Mouse (Mus musculus) heart, embryonic 13.5 days (tissue): ENCODE measurements at regions not wholly inside any gene's neighbourhood (a gene's known extent, or its start where the extent isn't known, plus 50 kb on each side); places are given as distances from the start of the nearest gene placed in this dataset.

Experiments used
- ATAC-seq: fragments of 200-750 bp; cut with Nextera tagmentation; 2 replicates; pipeline ENCODE4 v1.8.0; 2017; ENCODE audit warnings: moderate TSS enrichment; ENCODE audit not compliant: insufficient number of reproducible peaks, low FRiP score, low TSS enrichment; ENCODE audit errors: extremely low read depth
- H3K27ac ChIP-seq: fragments of 300-500 bp; sonication (generic); replicated peaks from 2 replicates; pipeline ENCODE4 v1.5.1; 2015; ENCODE audit warnings: moderate library complexity, mild to moderate bottlenecking, inconsistent platforms
- H3K27me3 ChIP-seq: fragments of 300-500 bp; sonication (generic); replicated peaks from 2 replicates; pipeline ENCODE4 v1.6.1; 2015; ENCODE audit warnings: mild to moderate bottlenecking, inconsistent platforms
- H3K36me3 ChIP-seq: fragments of 300-500 bp; sonication (generic); 2 replicates; pipeline ENCODE4 v1.6.1; 2015; ENCODE audit warnings: mild to moderate bottlenecking, inconsistent platforms
- H3K4me1 ChIP-seq: fragments of 300-500 bp; sonication (generic); 2 replicates; pipeline ENCODE4 v1.6.1; 2015; ENCODE audit warnings: inconsistent platforms
- H3K4me2 ChIP-seq: fragments of 300-500 bp; sonication (generic); 2 replicates; pipeline ENCODE4 v1.6.1; 2015; ENCODE audit warnings: inconsistent platforms, mild to moderate bottlenecking, moderate library complexity
- H3K4me3 ChIP-seq: fragments of 300-500 bp; sonication (generic); 2 replicates; pipeline ENCODE4 v1.5.1; 2015; ENCODE audit warnings: moderate library complexity, mild to moderate bottlenecking, inconsistent platforms
- H3K9ac ChIP-seq: fragments of 300-500 bp; sonication (generic); 2 replicates; pipeline ENCODE4 v1.6.1; 2015; ENCODE audit warnings: inconsistent platforms, mild to moderate bottlenecking, moderate library complexity
- H3K9me3 ChIP-seq: fragments of 300-500 bp; sonication (generic); 2 replicates; pipeline ENCODE4 v1.6.1; 2016; ENCODE audit warnings: inconsistent platforms
- WGBS: fragments of 180-500 bp; shearing (Covaris S2); methylation state at CpG from one replicate; pipeline ENCODE4 v1.1.7; 2015; ENCODE audit warnings: mixed read lengths; 5-methylcytosine and 5-hydroxymethylcytosine counted together

DNA sequence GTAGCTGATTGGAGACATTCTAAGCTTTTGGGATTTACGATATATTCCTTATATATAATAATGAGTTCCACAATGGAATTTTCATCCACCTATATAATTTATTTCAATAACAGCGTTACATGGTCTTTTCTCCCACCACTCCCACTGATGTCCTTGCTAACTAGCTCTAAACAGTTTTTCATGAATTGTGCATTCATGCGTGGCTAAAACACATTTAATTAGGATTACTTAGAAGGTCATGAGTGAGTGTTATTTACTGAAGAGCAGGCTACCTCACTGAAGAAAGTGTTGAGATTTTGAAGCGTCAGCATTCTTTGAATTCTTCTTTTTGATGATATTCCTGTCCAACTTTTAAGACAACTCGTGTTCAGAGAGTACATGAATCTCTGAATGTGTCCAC is 245.1 kb upstream of the Kcnj16 start:
- H3K4me1 ChIP-seq = no peaks in the 10 kb centered on the region
- WGBS = 67% methylated on average over 5 of the region's 5 CpGs
- H3K27me3 ChIP-seq = no peaks in the 10 kb centered on the region
- H3K36me3 ChIP-seq = no peaks in the 10 kb centered on the region
- no peak overlapping the region for H3K27ac ChIP-seq
- no peak overlapping the region for H3K9ac ChIP-seq
- no peak overlapping the region for H3K4me3 ChIP-seq
- no peak for ATAC-seq
- no peak overlapping the region for H3K4me2 ChIP-seq
- no peaks in the 10 kb centered on the region for H3K9me3 ChIP-seq

DNA sequence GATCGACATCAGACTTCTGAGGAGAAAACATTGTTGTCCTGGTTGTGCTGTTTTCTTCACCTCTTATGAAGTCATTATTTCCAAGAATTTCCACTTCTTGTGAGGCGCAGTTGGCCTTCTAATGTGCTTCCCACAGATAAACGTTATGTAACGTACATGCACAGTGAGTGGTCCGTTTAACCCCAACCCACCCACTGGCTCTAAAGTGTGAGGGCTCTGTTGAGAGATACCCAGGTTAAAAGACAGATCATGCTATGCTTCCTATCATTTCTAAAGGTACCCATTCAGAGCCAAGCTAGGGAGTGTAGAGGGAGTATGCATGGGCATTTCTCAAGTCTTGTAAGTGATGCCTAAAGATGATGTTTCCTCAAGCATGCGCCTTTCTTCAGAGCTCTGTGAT is 243.9 kb upstream of the Kcnj16 start:
- Histone ChIP-seq H3K27me3 (no peaks in the 10 kb centered on the region), H3K27ac (no peak overlapping the region), H3K9ac (no peak overlapping the region), H3K4me2 (no peak overlapping the region), H3K4me3 (no peak overlapping the region), H3K9me3 (no peaks in the 10 kb centered on the region), H3K36me3 (no peaks in the 10 kb centered on the region), H3K4me1 (no peaks in the 10 kb centered on the region)
- WGBS = 78% methylated on average over 6 of the region's 6 CpGs
- no peak for ATAC-seq

DNA sequence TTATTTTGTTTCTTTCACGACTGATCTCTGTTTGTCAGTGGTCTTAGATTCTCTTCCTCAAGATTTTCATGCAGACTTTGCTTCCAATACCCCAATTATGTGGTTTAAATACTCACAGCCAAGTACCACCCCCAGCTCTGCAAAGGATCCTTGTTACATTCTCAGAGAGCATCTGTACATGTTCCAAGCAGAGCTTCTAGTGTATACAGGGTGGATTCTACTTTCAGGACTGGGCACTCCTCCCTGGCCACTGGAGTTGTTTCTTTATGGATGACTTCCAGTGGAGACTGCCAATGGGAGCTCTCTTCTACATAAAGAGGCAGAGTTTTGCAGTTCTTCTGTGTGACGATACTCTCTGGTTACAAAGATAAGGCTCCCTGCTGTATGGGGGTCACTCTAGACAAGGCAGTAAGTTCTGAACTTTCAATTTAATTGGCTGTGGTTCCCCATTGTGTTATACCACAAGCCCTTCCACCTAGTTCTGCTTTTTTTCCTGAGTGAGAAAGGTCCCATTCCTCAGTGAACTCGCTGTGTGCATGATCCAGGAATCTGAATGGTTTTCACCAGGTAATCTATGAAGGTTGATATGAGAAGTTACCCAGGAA is 240.4 kb upstream of the Kcnj16 start:
- H3K4me3 ChIP-seq = no peak overlapping the region
- no peak overlapping the region for H3K27ac ChIP-seq
- ATAC-seq = no peak

DNA sequence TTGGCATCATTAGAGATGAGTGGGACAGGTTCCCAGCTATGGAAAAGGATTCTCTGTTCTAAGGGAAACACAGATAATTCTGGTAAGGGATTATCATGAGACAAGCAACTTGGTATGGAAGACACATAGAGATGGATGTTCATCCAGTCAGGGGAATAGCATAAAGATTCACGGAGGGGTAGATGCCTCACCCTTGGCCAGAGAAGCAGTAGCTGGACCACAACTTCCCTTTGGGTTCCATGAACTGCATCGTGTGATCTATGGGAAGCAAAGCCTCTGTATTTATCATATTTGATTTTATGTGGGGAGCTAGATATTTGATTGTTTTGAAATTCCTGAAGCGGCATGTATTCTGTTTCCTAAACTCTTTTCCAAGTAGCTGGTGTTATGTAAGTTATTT is 236.3 kb upstream of the Kcnj16 start:
- Histone ChIP-seq H3K27me3 (no peaks in the 10 kb centered on the region), H3K27ac (no peak overlapping the region), H3K36me3 (no peaks in the 10 kb centered on the region), H3K9ac (no peak overlapping the region), H3K9me3 (no peaks in the 10 kb centered on the region), H3K4me3 (no peak overlapping the region), H3K4me1 (no peaks in the 10 kb centered on the region), H3K4me2 (no peak overlapping the region)
- 75% methylated on average over 3 of the region's 3 CpGs for WGBS
- no peak for ATAC-seq

More for the DNA sequence above, 240.4 kb upstream of the Kcnj16 start:
- Histone ChIP-seq H3K9me3 (no peaks in the 10 kb centered on the region), H3K4me1 (no peaks in the 10 kb centered on the region), H3K36me3 (no peaks in the 10 kb centered on the region), H3K9ac (no peak overlapping the region), H3K27me3 (no peaks in the 10 kb centered on the region), H3K4me2 (no peak overlapping the region)
- WGBS = 58% methylated on average over 3 of the region's 3 CpGs

DNA sequence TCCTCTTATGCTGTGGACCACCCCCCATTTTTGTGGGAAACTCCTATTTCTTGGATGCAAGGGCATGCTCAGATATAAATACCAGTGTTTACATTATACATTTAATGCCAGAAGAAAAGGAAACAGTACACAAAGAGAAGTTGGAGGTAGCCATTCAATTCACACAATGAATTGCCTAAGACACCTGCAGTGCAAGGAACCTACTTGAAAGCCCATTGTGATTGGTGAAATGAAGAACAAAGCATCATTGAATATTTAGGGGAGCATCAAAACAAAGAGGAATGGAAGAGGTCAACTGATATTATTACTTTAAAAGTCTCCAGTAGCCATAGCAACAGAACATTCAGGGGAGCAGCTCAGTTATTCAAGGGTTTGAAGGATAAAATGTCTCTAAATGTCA is 193.7 kb upstream of the Kcnj16 start:
- Histone ChIP-seq H3K36me3 (no peaks in the 10 kb centered on the region), H3K9me3 (no peaks in the 10 kb centered on the region), H3K4me1 (no peaks in the 10 kb centered on the region), H3K27ac (no peak overlapping the region), H3K4me2 (no peak overlapping the region), H3K9ac (no peak overlapping the region), H3K4me3 (no peak overlapping the region), H3K27me3 (no peaks in the 10 kb centered on the region)
- no peak for ATAC-seq

DNA sequence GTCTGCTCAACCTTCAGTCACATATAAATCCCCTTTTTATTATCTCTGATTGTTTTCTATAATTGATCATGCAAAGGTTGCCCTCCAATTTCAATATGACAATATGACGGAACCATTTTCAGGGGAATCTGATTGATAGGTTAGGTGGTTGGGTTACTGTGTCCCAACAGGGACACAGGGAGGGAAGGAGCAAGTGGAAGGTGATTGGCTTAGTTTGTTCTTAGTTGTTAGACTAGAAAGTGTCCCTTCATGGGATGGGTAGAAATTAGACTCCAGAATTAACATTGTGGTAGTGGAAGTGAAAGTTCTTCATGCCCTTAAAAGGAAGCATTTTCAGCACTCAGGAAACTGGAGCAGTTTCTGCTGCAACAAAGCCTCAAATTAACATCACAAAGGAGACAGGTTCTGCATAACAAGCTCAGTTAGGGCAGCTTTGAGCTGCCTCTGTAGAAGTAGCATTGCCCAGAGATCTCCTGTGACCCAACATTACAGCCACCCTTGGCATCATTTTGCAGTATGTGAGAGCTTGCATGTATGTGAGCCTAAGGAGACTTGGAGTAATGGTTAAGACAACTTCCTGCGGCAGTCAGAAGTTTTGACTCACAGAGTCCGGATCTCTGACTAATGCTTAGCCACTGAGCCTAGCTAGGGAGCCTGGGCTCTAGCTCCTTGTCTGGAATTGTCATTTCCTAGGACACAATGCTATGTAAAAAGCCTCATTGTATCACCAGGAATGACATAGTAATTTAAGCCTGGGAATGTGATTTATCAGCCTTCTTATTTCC is 186.1 kb upstream of the Kcnj16 start:
- no peak overlapping the region for H3K4me3 ChIP-seq
- no peak overlapping the region for H3K4me2 ChIP-seq
- no peak overlapping the region for H3K9ac ChIP-seq
- no peaks in the 10 kb centered on the region for H3K4me1 ChIP-seq
- H3K36me3 ChIP-seq = no peaks in the 10 kb centered on the region
- no peak for ATAC-seq
- H3K9me3 ChIP-seq = peaks cover 10% of the 10 kb centered on the region; the same call in 1 of the 2 replicates
- H3K27ac ChIP-seq = 0 out of 2 replicates have a peak overlapping the region, but pooled peaks have one; percentile 12
- no peaks in the 10 kb centered on the region for H3K27me3 ChIP-seq
- 59% methylated on average over 3 of the region's 3 CpGs for WGBS

DNA sequence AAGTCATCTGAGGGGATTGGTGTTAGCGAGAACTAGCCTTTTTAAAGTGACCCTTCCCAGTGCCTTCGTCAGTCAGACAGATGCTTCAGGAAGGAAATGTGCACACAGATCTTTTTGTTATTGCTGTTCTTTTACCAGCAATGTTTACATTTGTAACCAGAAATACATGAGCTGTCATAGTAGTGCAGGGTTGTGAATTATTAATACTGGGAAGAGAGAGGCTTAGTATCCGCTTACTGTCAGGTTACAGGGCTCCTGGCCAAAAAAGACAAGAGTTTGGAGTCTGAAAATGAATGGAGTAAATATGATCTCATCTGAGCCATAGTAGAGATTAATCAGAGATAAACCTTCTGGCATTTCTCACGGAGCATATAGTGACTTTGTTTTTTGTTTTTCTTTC is 178.3 kb upstream of the Kcnj16 start:
- Histone ChIP-seq H3K9me3 (peaks cover 7% of the 10 kb centered on the region; the same call in 1 of the 2 replicates), H3K4me2 (no peak overlapping the region), H3K4me1 (no peaks in the 10 kb centered on the region), H3K27me3 (no peaks in the 10 kb centered on the region), H3K4me3 (no peak overlapping the region), H3K36me3 (no peaks in the 10 kb centered on the region), H3K9ac (no peak overlapping the region), H3K27ac (no peak overlapping the region)
- 55% methylated on average over 4 of the region's 4 CpGs for WGBS
- ATAC-seq = no peak

DNA sequence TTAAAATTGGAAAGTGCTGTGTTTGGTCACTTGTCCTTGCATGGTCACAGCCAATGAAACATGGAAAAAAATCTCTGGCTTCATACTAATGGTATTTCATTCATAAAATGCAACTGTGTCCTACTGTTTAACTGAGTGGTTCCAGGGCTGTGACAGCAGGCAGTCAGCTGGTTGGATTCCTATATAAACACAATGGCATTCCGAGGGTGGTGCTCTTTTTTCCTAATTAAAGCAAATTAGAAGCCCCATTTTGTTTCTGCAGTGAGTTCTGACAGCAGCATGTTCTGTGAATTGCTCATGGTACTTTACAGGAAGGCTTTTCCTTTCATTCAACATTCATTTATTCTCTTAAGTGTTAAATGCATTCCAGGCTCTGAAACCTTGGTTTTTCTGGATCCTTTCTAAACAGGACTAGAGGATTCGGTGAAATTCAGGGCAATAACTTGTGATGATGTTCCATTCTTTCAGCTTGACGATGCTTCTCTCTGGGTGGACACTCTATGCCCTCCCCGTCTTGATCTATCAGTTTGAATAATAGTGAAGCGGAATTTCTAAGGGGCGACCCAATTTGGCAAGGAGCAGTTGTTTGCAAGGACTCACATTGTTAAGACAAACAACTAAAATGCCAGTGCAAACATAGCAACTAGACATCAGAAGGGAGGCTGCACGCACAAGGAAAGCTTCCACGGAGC is 167.8 kb upstream of the Kcnj16 start:
- Histone ChIP-seq H3K9ac (no peak overlapping the region), H3K4me1 (no peaks in the 10 kb centered on the region), H3K4me2 (no peak overlapping the region), H3K27me3 (no peaks in the 10 kb centered on the region), H3K36me3 (no peaks in the 10 kb centered on the region), H3K4me3 (no peak overlapping the region), H3K9me3 (no peaks in the 10 kb centered on the region), H3K27ac (no peak overlapping the region)
- ATAC-seq = no peak
- WGBS = 70% methylated on average over 8 of the region's 8 CpGs

DNA sequence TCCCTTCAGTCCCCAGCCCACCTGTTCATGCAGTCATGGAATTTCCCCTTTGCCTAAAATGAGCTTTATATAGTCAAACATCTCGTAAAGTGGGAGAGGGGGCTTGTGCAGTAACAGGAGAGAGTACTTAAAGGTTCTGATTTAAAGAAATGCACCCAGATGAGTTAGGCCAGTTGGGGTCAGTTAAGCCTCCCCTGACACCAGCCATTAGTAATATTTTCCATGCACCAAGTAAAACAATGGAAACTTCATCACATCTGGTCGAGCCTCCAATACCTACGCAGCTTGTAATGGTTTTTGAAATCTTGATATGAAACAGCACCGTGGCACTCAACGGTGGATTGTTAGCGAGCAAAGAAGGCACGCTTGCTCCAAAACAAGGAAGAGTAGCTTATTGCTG is 165.8 kb upstream of the Kcnj16 start:
- Histone ChIP-seq H3K9me3 (no peaks in the 10 kb centered on the region), H3K4me1 (no peaks in the 10 kb centered on the region), H3K27ac (no peak overlapping the region), H3K4me2 (no peak overlapping the region), H3K27me3 (no peaks in the 10 kb centered on the region), H3K36me3 (no peaks in the 10 kb centered on the region), H3K4me3 (no peak overlapping the region), H3K9ac (no peak overlapping the region)
- ATAC-seq = no peak
- 66% methylated on average over 7 of the region's 7 CpGs for WGBS

DNA sequence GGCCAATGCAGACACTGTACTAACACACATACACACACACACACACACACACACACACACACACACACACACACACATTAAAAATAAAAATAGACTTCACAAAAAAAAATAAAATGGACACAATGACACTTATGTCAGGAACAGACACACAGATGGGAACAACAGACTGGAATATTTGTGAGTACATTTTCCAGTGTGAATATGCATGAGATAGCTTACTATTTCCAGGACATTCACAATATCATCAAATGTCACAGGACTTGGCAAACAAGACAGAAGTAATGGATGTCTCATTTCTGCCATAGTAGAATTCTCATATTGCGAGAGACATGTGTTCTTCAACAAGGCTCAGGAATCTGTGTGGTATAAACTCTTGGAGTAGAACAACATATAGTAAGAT is 163.8 kb upstream of the Kcnj16 start:
- Histone ChIP-seq H3K27ac (no peak overlapping the region), H3K4me2 (no peak overlapping the region), H3K4me1 (no peaks in the 10 kb centered on the region), H3K36me3 (no peaks in the 10 kb centered on the region), H3K9me3 (no peaks in the 10 kb centered on the region), H3K27me3 (no peaks in the 10 kb centered on the region), H3K4me3 (no peak overlapping the region), H3K9ac (no peak overlapping the region)
- no peak for ATAC-seq
- 82% methylated on average over 1 of the region's 1 CpGs for WGBS

DNA sequence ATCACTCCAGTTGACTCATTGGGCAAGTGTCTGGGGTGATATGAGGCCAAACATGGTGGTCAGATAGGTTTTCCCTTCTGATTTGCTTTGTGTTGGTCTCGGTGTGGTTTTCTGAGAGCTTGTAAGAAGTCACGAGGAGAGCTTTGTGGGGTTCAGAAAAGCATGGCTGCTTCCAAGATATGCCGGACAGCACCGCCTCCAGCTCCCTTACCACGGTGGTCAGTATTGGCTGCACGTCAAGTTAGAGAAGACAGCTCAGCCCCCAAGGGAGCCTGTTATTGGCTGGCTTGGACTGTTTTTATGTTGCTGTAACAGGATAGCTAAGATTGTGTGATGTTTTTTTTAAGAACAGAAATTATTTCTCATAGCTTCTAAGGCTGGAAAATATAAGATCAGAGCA is 154.7 kb upstream of the Kcnj16 start:
- no peak overlapping the region for H3K4me2 ChIP-seq
- no peaks in the 10 kb centered on the region for H3K9me3 ChIP-seq
- no peak overlapping the region for H3K4me3 ChIP-seq
- no peak overlapping the region for H3K9ac ChIP-seq
- no peaks in the 10 kb centered on the region for H3K36me3 ChIP-seq
- no peak for ATAC-seq
- 67% methylated on average over 6 of the region's 6 CpGs for WGBS
- H3K27ac ChIP-seq = no peak overlapping the region
- H3K27me3 ChIP-seq = no peaks in the 10 kb centered on the region
- H3K4me1 ChIP-seq = 0 out of 2 replicates have a peak, but pooled peaks cover 2% of the 10 kb centered on the region
